Mouse (Mus musculus) layer of hippocampus, adult 6 months (tissue): Measurements from ENCODE around the gene Rpl32. TPM values are rescaled to one million over a fixed set of nuclear protein-coding genes. Genes with fewer than 3 reads are reported as not detected.

Experiments
- long read RNA-seq, 2 experiments: library from polyadenylated mRNA; unstranded; transcript quantifications; one replicate each; pipeline ENCODE4 v2.0.0; 2019 to 2020
- microRNA-seq: library from miRNA; unstranded; fragments of <30 nt; microRNA quantifications from one replicate; pipeline ENCODE4 v1.2.0, GENCODE M21; 2020
- polyA plus RNA-seq: library from polyadenylated mRNA; unstranded; fragments of <200 nt; fragmentation: Nextera tagmentation; gene quantifications from 2 replicates; pipeline ENCODE4 v1.2.3, GENCODE M21; 2021

The Rpl32 gene
- 2,353 and 2,574 TPM in 2 replicates for polyA plus RNA-seq
- long read RNA-seq, experiment 1, transcript Rpl32-201 (4 exons, 517 nt): major isoform, 886 of 947 reads
- long read RNA-seq, experiment 1, transcript Rpl32-202 (3 exons, 906 nt): minor isoform, 42 of 947 reads
- long read RNA-seq, experiment 1, partial matches to known transcripts: 12 of 947 reads
- long read RNA-seq, experiment 1, other reads (novel, unspliced or antisense): 7 of 947 reads
- long read RNA-seq, experiment 2, transcript Rpl32-202 (3 exons, 906 nt): minor isoform, 8 of 53 reads
- long read RNA-seq, experiment 2, transcript Rpl32-201 (4 exons, 517 nt): major isoform, 43 of 53 reads
- long read RNA-seq, experiment 2, partial matches to known transcripts: 2 of 53 reads
- long read RNA-seq, experiment 2, other reads (novel, unspliced or antisense): 0 of 53 reads

DNA sequence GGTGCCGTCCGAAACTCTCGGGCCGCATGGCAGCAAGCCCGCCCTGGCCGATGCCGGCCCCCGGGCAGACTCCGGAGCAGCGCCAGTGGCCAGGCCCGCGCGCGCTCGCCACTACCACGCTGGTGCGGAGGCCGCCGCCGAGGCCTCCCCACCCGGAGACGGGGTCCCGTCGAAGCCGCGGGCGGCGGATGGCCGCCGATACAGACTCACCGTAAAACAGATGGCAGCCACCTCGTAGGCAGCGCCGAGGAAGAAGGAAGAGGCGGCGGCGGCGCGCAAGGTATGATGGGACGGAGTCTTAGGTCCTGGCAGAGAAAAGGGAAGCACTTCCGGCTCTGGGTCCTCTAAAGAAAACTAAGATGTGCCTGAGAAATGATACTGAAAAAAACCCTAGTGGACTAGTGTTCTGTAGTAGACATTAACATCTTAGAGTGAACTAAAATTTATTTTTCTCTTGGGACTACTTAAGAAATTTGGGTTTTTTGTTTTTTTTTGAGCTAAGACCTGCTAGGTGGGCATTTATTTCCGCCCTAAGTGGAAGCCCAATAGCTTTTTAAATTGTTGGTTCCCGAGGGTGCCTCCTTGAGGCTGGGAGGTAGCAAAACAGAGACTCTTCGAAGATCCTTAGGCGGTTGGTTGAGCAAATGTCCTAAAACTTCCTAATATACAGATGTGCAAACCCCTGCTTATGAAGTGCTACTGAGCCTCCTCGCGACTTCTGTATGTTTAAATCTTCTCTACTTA lies at the start of gene Rpl32:
Rpl32 (minus strand) TSS at position 260 of the 744 bp plus-strand sequence.

DNA sequence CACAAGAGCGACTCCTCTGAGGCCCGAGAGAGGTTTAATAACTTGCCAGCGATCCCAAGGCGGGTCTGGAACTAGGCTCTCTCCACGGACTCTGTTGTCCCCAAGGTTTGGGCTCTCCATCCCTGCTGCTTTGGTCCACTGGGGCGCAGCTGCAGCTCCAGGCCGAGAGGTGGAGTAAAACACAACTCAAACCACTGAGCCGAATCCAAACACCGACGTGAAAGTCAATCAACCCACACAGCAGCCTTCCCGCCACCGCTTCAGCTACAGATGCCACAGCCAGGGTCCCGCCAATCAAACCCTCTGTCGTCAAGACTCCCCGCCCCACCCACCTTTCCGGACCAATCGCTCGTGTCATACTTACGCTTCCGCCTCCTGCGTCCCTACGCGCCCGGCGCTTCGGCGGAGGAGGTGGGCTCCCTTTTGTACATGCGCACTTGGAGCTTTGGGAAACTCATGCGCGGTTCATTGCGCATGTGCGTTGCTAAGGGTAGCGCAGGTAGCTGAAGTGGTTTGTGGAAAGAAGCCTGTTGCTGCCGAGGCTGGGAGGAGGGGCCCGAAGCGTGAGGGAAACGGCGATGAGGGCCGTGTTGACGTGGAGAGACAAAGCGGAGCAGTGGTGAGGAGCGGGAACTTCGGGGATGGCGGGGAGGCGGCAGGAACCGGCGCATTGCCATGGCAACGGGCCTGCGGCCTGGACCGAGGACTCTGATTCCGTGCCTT lies 44.7 kb upstream of the Rpl32 start, which contains the start of the genes Mbd4 and Ift122:
Mbd4 (minus strand) TSS at position 281 of the 723 bp plus-strand sequence.
Ift122 (plus strand) TSS at position 380 of the 723 bp plus-strand sequence.

DNA sequence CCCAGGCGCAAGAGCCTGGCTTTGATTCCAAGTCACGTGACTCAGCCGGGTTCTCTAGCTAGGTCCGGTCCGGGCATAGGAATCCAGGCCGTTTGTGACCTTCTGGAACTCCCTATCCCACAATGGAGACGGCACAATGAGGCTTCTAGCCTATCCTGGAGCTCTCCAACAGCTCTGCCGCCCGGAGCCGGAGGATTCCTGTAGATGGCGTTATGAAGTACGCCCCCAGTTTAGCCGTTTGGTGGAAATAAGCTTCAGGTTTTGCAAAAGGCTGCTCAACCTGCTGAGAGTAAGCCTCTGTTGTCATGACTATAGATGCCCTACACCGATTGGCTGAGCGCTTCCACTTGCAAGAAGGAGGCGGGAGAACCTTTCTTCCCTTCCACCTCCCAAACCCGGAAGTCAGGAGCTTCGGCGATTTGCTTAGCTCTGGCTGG lies 29.6 kb upstream of the Rpl32 start, which contains the start of gene Efcab12:
Efcab12 (minus strand) TSS at position 252 of the 437 bp plus-strand sequence.

DNA sequence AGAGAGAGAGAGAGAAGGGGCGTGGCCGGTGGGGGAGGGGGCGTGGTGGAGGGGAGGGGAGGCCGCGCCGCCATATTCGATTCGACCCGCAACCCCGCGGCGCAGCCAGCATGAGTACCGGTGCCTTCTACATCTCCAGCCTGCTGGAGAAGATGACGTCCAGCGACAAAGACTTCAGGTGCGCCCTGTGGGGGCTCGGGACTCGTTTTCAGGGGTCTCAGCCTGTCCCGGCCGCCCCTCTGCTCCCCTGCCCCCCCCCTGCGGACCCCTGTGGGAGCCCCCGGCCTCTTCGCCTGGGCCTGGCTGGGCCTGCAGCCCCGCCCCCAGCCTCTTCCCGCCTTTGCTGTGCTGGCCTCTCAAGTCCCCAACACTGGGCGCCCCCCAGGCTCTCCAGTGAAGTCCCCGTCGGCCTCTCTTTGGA lies 34.0 kb downstream of the Rpl32 start, which contains the start of gene Cand2:
Cand2 (plus strand) TSS at position 38 of the 421 bp plus-strand sequence.

DNA sequence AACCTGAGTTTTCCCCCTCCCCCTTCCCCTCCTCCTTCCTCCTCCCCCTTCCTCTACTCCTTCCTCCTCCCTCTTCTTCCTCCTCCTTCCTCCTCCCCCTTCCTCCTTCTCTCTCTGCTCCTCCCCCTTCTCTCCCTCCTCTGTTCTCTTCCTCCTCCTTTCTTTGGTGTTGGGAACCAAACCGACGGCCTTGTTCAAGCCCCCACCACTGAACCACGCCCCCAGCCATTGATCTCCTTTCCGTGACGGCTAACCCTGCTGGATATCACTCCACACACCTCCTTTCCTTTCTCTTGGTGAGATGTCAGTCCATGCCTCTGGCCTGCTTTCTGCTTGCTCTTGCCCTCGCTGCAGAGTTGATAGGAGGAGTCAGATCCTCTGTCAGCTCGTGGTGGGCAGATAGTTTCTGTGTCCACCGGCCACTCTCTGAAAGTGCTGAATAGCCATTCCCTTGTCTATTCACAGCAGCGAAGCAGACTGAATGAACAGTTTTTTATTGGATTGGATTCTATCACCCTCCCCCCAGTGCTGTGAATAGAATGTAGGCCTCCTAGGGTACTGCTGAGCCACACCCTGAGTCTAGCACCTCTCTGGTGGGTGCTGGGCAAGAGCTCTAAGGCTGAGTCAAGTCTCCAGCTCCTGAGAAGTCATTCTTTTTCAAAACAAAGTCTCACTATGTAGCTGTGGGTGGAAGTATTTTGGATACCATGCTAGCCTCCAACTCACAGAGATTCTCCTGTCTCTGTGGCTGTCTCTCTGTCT lies 46.4 kb downstream of the Rpl32 start, which contains the start of gene Tmem40:
Tmem40 (minus strand) TSS at position 416 of the 762 bp plus-strand sequence.

Small RNA genes lying within 50 kb of the gene (microRNA-seq; reads per million reads assigned to microRNA genes)
- gene Mir7660: not detected

Other genes starting within 250 kb of the Rpl32 start
- gene Mkrn2os, start 216.2 kb downstream of the Rpl32 start, polyA plus RNA-seq: 0.10 and 0.19 TPM in 2 replicates
- 21.7 and 23.9 TPM in 2 replicates for gene Mkrn2, start 206.8 kb downstream of the Rpl32 start, polyA plus RNA-seq
- 29.7 and 31.2 TPM in 2 replicates for gene Raf1, start 132.1 kb downstream of the Rpl32 start, polyA plus RNA-seq
- 0.53 and 0.62 TPM in 2 replicates for gene Tmem40, start 46.3 kb downstream of the Rpl32 start, polyA plus RNA-seq
- 2.0 and 2.2 TPM in 2 replicates for gene Cand2, start 34.2 kb downstream of the Rpl32 start, polyA plus RNA-seq
- gene Efcab12, start 29.7 kb upstream of the Rpl32 start, polyA plus RNA-seq: 1.2 and 1.3 TPM in 2 replicates
- 4.5 and 5.4 TPM in 2 replicates for gene Mbd4, start 44.6 kb upstream of the Rpl32 start, polyA plus RNA-seq
- gene Ift122, start 44.7 kb upstream of the Rpl32 start, polyA plus RNA-seq: 14.4 and 16.8 TPM in 2 replicates
- gene Rho, start 123.0 kb upstream of the Rpl32 start, polyA plus RNA-seq: 0.26 TPM in 1 of 2 replicates, not detected in the other
- gene H1foo, start 136.2 kb upstream of the Rpl32 start, polyA plus RNA-seq: not detected in 2 replicates
- 3.1 and 5.4 TPM in 2 replicates for gene Plxnd1, start 186.3 kb upstream of the Rpl32 start, polyA plus RNA-seq